Mouse (Mus musculus): ENCODE measurements around the gene Tbc1d23.

Tbc1d23 gene

GRCm38 (mm10) chr16:57162841-57163240 lies 68.5 kb downstream of the Tbc1d23 start:
- no peak for DNase-seq (ENCODE audit: low read depth)

GRCm38 (mm10) chr16:57159835-57160234 lies 71.5 kb downstream of the Tbc1d23 start:
- no peak for DNase-seq (ENCODE audit: low read depth)

DNA sequence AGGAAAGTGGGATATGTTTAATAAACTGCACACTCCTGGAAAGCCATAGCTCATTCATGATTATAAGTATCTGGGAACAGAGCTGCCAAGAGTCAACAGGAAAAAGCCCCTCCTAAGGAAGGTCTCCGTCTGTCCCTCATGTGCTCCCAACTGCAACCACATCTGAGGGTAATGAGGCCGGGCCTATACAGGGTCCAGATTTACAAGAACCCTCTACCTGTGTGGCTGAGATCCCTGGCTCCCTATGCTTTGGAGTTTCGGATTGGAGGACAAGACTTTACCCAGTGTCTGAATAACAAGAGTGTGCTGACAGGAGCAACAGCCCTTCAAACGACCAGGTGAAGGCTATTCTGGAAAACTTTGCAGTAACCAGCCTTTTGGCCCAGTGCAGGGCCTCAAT lies 73.6 kb downstream of the Tbc1d23 start:
- no peak for DNase-seq (ENCODE audit: low read depth)

GRCm38 (mm10) chr16:57157076-57157475 lies 74.2 kb downstream of the Tbc1d23 start:
- DNase-seq (ENCODE audit: low read depth), result no peak

DNA sequence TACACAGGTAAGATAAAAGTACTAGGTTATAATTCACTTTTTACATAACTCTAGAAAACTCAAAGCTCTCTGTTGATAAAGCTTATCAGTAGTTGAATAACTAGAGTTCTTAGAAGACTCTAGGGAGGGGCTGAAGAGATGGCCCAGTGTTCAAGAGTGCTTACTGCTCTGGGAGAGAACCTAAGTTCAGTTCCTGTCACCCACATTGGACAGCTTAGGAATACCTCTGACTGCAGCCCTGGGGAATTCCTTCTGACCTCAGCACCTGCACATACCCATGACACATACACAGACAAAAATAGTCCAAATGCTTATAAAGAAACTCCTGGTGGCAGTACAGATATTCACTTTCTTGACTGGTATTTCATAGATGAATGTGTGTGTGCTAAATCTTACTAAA lies 75.4 kb downstream of the Tbc1d23 start:
- DNase-seq (ENCODE audit: low read depth), result no peak

- no peak for DNase-seq (ENCODE audit: low read depth)
Measured at GRCm38 (mm10) chr16:57151437-57151836, 79.9 kb downstream of the Tbc1d23 start.

DNA sequence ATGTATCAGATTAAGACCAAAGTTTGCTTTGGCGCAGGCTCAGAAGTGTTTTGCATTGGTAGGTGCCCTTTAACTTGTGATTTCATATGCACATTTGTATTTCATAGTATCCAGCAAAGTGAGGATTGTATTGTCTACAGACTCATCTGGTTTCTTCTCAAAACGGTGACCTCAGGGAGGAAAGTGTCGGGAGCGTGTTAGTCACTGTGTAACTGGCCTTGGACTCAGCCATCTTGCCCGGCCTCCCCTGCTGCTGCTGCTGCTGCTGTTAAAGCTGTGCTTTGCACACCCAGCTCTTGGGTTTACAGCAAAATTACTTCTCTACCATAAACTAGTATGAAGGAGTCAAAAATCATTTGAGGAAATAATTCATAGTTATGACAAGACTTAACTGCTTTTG lies 86.6 kb downstream of the Tbc1d23 start:
- DNase-seq (ENCODE audit: low read depth), result no peak

- no peak for DNase-seq (ENCODE audit: low read depth)
Measured at GRCm38 (mm10) chr16:57133611-57134010, 97.7 kb downstream of the Tbc1d23 start.

DNA sequence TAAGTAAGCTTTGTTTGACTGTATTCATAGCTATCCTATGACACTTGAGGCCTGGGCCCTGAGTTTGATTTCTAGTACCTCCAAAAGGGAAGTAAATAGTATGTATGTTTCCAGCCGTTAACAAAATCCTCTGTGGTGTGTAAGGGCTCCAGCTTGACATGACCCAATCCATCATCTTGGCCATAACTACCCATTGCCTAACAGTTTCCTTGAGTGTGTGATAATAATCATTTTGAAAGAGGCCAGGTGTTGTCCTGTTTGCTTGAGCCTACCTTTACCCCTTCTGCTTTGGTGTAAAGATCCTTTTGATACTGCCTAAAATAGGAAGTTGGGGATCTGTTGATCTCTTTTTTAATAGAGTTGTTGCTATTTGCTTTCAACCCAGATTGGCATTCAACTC lies 99.0 kb downstream of the Tbc1d23 start:
- no peak for DNase-seq (ENCODE audit: low read depth)

- no peak for DNase-seq (ENCODE audit: low read depth)
Measured at GRCm38 (mm10) chr16:57131544-57131943, 99.8 kb downstream of the Tbc1d23 start.

DNA sequence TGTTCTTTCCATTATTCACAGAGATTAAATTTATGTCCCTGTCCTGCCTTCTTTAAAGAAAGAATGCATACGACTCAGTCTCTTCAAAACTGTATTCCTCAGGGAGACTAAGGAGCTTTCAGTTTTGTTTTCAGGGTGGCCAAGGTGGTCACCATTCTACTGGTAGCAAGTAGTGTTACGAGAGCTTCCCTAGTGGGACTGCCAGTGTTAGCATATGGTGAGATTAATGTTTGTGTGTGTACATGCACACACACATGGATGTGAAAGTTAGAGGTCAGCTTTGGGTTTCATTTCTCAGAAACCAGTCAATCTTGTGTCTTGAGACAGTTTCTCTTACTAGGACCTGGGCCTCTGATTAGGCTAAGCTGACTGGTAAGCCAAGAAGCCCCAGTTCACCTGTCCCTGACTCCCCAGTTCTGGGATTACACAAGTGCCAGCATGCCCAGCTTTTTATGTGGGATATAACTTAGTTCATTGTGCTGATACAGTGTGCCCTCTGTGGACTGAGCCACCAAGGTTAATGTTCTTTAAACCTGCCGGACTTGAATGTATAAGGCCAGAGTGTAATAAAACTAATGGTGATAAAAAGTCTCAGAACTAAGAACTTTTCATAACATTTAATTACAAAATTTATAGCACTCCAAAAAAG lies 100.4 kb downstream of the Tbc1d23 start:
- DNase-seq (ENCODE audit: low read depth), result peak; percentile 22

DNA sequence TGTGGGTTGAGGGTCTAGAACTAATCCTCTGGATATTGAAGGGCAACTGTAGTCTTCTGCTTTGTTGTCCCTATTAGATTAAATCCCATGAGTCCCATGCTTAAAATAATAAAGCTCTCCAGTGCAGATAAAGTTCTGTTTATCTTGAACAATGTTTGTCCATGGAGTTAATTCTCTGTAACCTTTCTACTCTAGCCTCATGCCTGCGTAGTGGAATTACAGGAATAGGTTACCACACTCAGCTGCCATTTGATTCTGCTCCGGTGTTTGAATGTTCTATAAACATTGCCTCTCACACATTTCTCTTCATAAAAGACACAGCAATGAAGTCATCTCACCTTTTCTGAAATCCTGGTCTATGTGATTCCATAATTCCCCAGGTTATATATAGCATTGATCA lies 103.5 kb downstream of the Tbc1d23 start:
- DNase-seq (ENCODE audit: low read depth), result no peak

DNA sequence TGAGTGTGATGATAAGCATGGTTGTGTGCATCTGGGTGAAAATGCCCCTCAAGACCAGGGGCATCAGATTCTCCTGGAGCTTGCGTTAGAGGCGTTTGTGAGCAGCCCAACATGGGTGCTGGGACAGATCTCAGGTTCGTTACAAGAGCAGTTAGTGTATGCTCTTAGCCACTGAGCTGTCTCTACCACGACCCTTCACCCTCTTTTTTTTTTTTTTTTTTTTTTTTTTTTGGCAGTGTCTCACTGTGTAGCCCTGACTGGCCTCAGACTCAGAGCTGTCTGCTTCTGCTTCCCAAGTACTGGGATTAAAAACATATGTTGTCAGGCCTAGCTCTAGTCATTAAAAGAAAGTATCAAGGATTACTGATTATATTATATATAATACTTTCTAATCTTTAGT lies 105.0 kb downstream of the Tbc1d23 start:
- DNase-seq (ENCODE audit: low read depth), result no peak

DNA sequence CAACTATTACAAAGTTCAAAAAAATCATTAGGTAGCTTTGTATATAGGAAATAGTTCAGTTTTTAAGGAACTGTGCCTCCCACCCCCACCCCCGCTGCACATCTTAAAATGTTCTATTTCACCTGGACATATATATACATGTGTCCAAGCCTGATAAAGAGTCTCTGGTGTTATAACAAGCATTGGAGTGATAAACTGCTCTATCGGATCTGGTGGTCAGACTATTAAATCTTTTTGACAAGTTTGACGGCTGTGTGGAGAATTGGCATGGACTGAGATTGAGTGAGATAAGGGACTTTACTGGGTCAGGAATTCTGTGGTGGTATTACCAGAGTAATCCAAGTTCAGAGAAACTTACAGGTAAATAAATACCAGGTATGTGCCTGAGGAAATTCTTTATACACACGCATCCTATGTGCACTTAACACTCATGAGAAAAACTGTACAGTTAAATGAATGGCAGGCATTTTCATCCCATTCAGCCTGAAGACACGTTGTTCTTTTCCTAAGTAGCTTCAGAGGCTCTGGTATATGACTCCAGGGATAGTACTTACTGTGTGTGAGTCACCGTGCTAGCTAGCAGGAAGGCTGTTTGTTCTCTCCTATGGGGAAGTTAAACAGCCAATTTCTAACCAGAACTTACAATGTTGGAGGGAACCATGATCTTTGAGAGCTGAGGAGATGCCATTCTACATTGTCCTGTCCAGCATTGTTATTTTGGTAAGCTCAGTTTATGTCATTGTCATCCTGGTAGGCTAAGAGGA lies 108.4 kb downstream of the Tbc1d23 start:
- DNase-seq (ENCODE audit: low read depth), result peak; percentile 19

- no peak for DNase-seq (ENCODE audit: low read depth)
Measured at GRCm38 (mm10) chr16:57121816-57122415, 109.4 kb downstream of the Tbc1d23 start.

- DNase-seq (ENCODE audit: low read depth), result peak; percentile 96
Measured at GRCm38 (mm10) chr16:57120913-57121815, 110.1 kb downstream of the Tbc1d23 start, which contains the start of gene Tomm70a. Gene Tomm70a, plus strand, starts transcription at chr16:57121703.
